Mouse (Mus musculus) limb, embryonic 14.5 days (tissue): Measurements from ENCODE around the gene Tulp2. TPM values are rescaled to one million over a fixed set of nuclear protein-coding genes. Genes with fewer than 3 reads are reported as not detected.
"Not testable (repeated sequence)": the region's sequence is repeated elsewhere in the genome, so short reads cannot be mapped to it uniquely, and the experiment has no call there.

Source experiments
- ATAC-seq: fragments of 200-750 bp; cut with Nextera tagmentation; 2 replicates; pipeline ENCODE4 v1.8.0; 2017; ENCODE audit warnings: low read depth, moderate number of reproducible peaks, moderate TSS enrichment; ENCODE audit not compliant: low FRiP score
- DNase-seq: peaks from one replicate; pipeline ENCODE4 v3.0.0-alpha.2; 2015; ENCODE audit warnings: low spot score
- H3K27ac ChIP-seq: fragments of 300-500 bp; sonication (generic); replicated peaks from 2 replicates; pipeline ENCODE4 v1.5.1; 2014; ENCODE audit warnings: low read depth, mild to moderate bottlenecking, low read length, moderate library complexity, mixed read lengths
- H3K27me3 ChIP-seq: fragments of 300-500 bp; sonication (generic); 2 replicates; pipeline ENCODE4 v1.6.1; 2014; ENCODE audit warnings: low read length, mixed read lengths; ENCODE audit not compliant: control insufficient read depth, insufficient read depth
- H3K36me3 ChIP-seq: fragments of 300-500 bp; sonication (generic); 2 replicates; pipeline ENCODE4 v1.6.1; 2014; ENCODE audit warnings: mild to moderate bottlenecking, low read length, moderate library complexity, mixed read lengths; ENCODE audit not compliant: control insufficient read depth, insufficient read depth
- H3K4me1 ChIP-seq: fragments of 300-500 bp; sonication (generic); 2 replicates; pipeline ENCODE4 v1.6.1; 2014; ENCODE audit warnings: antibody characterized with exemption, low read length, mixed read lengths; ENCODE audit not compliant: control insufficient read depth, insufficient read depth
- H3K4me2 ChIP-seq: fragments of 300-500 bp; sonication (generic); replicated peaks from 2 replicates; pipeline ENCODE4 v1.6.1; 2014; ENCODE audit warnings: low read depth, mild to moderate bottlenecking, low read length, moderate library complexity; ENCODE audit not compliant: severe bottlenecking
- H3K4me3 ChIP-seq: fragments of 300-500 bp; sonication (generic); replicated peaks from 2 replicates; pipeline ENCODE4 v1.5.1; 2014; ENCODE audit warnings: low read length
- H3K9ac ChIP-seq: fragments of 300-500 bp; sonication (generic); 2 replicates; pipeline ENCODE4 v1.6.1; 2014; ENCODE audit warnings: mild to moderate bottlenecking, low read depth, low read length, moderate library complexity; ENCODE audit not compliant: severe bottlenecking
- H3K9me3 ChIP-seq: fragments of 300-500 bp; sonication (generic); 2 replicates; pipeline ENCODE4 v1.6.1; 2016; ENCODE audit warnings: low read length; ENCODE audit not compliant: control insufficient read depth
- POLR2A ChIP-seq: fragments of 200-500 bp; IDR thresholded peaks from 2 replicates; pipeline ENCODE4 v1.8.0; 2012; ENCODE audit warnings: inconsistent platforms, mild to moderate bottlenecking, moderate library complexity, borderline replicate concordance; ENCODE audit not compliant: insufficient read depth, insufficient read length; ENCODE audit errors: extremely low read depth
- WGBS: fragments of 180-500 bp; shearing (Covaris S2); extraction: QIAGEN DNeasy Blood & Tissue Kit; methylation state at CpG from one replicate; pipeline ENCODE4 v1.1.7; 2014; 5-methylcytosine and 5-hydroxymethylcytosine counted together
- polyA plus RNA-seq, 2 experiments: library from polyadenylated mRNA; depleted of rRNA in 1 of 2; stranded (reverse) in 1 of 2; unstranded in 1 of 2; fragments of >200 nt; fragmentation: Nextera tagmentation in 1 of 2; extraction: Ambion mirVana in 1 of 2; gene quantifications; 2 replicates each; pipeline versions ENCODE4 v1.2.1 to v1.2.3; 2012 to 2014

Tulp2 gene
- polyA plus RNA-seq, 2 experiments = 1.2 to 1.3 TPM

DNA sequence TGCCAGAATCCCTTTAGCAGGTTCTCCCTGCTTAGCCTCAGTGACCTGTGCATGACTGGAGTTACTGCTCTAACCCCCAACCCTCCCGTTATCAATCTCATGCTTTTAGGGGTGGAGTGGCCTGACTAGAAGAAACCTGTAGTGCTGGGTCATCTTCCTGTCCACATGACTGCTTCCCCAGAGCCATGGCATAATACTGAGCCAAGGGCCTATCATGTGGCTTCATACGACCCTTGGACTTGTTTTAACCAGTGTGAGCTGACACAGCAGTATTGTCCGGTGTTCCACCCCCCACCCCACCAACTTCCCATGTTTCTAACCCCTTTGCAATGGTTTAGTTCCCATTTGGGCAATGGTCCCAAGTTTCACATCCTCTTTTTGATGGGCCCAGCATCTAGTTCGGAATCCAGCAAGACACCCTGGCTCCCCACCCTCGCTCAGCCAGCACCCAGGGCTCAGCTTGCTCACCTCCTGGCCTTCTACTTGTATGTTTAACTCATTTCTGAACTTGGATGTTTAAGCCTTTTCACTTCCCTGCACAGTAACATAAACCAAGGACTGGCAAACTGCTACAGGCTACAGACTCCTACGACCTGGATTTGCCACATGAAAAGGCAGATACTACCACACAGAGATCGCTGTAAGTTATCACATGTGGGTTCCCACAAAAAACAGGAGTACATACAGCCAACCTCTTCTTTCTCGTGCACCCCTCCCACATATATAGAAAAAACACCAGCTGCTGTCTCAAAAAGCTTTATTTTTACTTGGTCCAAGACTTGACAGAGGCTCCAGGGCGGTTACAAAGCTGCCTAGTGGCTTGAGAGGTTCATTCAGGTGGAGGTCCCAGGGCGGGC, 24.2 kb upstream of the Tulp2 start:
- H3K4me2 ChIP-seq = peak overlapping the region; percentile 83
- ATAC-seq (no peak), DNase-seq (no peak)
- H3K4me1 ChIP-seq = peaks cover 32% of the 10 kb centered on the region
- no peaks in the 10 kb centered on the region for H3K27me3 ChIP-seq
- H3K36me3 ChIP-seq = peaks cover 64% of the 10 kb centered on the region
- WGBS = 71% methylated on average over 10 of the region's 10 CpGs
- no peaks in the 10 kb centered on the region for H3K9me3 ChIP-seq
- no peak for TF ChIP-seq POLR2A
- peak overlapping the region; percentile 73 for H3K4me3 ChIP-seq
- H3K27ac ChIP-seq = peak overlapping the region; percentile 26; the same call in 1 of the 2 replicates
- peak overlapping the region; percentile 67 for H3K9ac ChIP-seq

DNA sequence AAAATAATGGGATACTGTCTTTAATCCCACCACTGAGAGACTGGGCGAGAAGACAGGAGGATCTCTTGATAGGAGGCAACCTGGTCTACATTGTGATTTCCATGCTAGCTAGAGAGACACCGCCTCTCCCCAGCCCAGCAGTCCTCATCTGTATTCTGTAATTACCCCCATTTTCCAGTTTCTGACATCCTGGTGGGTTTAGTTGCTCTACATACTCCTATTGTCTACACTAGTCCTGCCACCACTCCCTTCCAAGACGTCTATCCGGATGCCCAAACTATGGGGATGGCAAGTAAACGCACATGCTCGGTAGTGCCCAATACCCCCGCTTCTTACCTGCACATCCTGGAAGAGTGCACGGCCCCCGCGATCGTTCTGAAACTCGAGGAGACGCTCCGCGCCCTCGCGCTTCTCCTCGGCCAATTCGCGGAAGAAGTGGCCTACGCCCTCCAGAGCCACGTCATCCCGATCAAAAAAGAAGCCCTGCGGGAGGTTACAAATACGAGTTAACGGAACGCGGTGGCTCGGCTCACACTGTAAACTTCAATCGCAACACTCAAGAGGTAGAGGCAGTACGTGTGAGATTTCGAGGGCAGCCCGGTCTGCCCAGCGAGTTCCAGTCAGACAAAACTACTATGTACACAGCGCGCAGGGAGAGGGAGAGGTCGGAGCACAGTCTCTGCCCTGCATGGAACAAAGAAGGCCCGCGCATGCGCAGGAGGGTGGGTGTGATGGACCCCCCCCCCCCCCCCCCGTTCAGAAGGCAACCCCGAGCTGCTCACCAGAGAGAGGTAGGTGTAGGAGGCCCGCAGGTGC, 22.7 kb upstream of the Tulp2 start:
- peak overlapping the region; percentile 88 for H3K27ac ChIP-seq
- no peak for TF ChIP-seq POLR2A
- ATAC-seq (peak; percentile 66), DNase-seq (peak; percentile 85)
- peak overlapping the region; percentile 67 for H3K9ac ChIP-seq
- under 1% methylated on average over 37 of the region's 43 CpGs for whole genome bisulfite sequencing
- peaks cover 32% of the 10 kb centered on the region for H3K4me1 ChIP-seq
- H3K4me3 ChIP-seq = peak overlapping the region; percentile 73
- H3K27me3 ChIP-seq = no peaks in the 10 kb centered on the region
- H3K36me3 ChIP-seq = peaks cover 70% of the 10 kb centered on the region
- H3K4me2 ChIP-seq = peak overlapping the region; percentile 83
- no peaks in the 10 kb centered on the region for H3K9me3 ChIP-seq

DNA sequence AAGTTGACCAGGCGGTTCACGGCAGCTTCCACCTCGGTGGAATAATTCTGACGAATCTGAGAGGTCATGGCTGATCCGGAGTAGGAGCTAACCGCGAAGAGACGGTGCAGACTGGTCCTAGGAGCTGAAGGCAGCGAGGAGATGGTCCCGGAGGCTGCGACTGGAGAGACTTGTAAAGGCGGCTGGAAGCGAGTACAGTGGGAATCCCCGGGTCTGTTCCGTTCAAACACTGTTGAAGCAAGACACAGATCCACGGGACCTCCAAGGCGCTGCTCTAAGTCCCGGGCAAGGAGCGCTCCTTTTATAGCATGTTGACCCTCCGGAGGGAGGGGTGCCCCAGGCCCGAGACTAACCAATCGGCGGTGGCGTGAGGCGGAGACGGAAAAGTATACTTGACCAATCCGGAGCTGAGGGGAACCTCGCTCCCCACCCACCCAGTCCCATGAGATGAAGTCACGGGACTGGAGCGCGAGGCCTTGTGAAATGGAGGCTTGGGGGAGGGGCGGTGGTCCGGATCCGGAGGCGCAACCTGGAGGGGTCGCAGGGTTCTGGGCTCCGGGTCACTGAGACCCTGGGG, 22.0 kb upstream of the Tulp2 start, which contains the start of gene Ftl1:
Gene Ftl1, minus strand, starts transcription at position 321 of the 577 bp plus-strand sequence.
- Histone ChIP-seq H3K4me2 (peak within 1 kb of the TSS; percentile 83), H3K9ac (peak within 1 kb of the TSS; percentile 67), H3K4me3 (peak within 1 kb of the TSS; percentile 73), H3K36me3 (peaks cover 66% of the 10 kb centered on the region), H3K27ac (peak within 1 kb of the TSS; percentile 88), H3K4me1 (peaks cover 32% of the 10 kb centered on the region)
- H3K27me3 ChIP-seq, H3K9me3 ChIP-seq: not testable (repeated sequence)
- ATAC-seq (peak; percentile 93), DNase-seq (peak; percentile 100)
- under 1% methylated on average over 24 of the region's 37 CpGs for WGBS
- TF ChIP-seq POLR2A = peak; percentile 90; the same call in 1 of the 2 replicates

DNA sequence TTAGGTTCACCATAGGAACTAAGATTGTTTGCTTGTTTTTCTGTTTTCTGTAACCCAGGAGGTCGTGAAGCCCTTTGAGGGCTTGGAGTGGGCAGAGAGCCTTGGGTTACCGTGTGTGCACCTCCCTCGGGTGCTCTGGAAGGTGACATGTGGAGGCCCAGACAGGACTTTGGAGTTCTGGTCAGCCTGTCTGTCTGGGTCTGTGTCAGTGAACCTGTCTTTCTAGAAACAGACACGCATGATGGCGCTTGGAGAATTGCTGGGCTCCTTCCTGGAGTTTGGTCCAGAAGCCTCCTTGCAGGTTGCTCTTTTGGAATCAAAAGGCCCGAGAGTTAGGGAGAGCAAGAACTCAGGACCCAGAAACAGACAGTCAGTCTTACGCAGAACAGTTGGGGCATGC, 21.3 kb upstream of the Tulp2 start:
- H3K27me3 ChIP-seq = no peaks in the 10 kb centered on the region
- H3K4me1 ChIP-seq = peaks cover 32% of the 10 kb centered on the region
- peak overlapping the region; percentile 73 for H3K4me3 ChIP-seq
- 73% methylated on average over 7 of the region's 7 CpGs for WGBS
- peak overlapping the region; percentile 43 for H3K9ac ChIP-seq
- DNase-seq (no peak), ATAC-seq (no peak)
- H3K9me3 ChIP-seq = no peaks in the 10 kb centered on the region
- peak overlapping the region; percentile 88 for H3K27ac ChIP-seq
- no peak for TF ChIP-seq POLR2A
- H3K4me2 ChIP-seq = peak overlapping the region; percentile 69
- peaks cover 66% of the 10 kb centered on the region for H3K36me3 ChIP-seq

DNA sequence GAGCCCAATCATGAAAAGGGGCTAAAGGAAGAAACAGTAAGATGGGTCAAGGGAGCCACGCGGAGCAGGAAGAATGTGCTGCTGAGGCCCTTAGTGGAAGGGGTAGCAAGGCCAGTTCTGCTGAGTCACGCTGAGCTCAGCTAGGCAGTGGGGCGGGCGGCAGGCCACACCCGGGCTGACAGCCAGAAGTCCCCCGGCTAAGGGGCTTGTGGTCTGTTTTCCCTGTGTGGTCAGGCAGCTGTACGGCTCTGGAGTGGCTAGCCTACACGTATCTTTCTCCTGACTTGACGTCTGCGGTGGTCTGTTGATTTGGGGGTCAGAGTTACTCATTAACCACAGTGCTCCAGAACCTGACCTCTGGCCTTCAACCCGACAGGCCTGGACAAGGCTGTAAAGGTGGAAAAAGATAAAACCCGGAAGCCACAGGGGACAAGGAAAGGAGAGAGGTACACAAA, 20.8 kb upstream of the Tulp2 start:
- 11% methylated on average over 13 of the region's 13 CpGs for WGBS
- TF ChIP-seq POLR2A = no peak
- peak overlapping the region; percentile 69 for H3K4me2 ChIP-seq
- peak overlapping the region; percentile 88 for H3K27ac ChIP-seq
- DNase-seq (peak; percentile 86), ATAC-seq (peak; percentile 17; the same call in 1 of the 2 replicates)
- peak overlapping the region; percentile 73; the same call in 1 of the 2 replicates for H3K4me3 ChIP-seq
- H3K36me3 ChIP-seq = peaks cover 63% of the 10 kb centered on the region
- H3K27me3 ChIP-seq = no peaks in the 10 kb centered on the region
- H3K9me3 ChIP-seq = no peaks in the 10 kb centered on the region
- H3K4me1 ChIP-seq = peaks cover 36% of the 10 kb centered on the region
- H3K9ac ChIP-seq = no peak overlapping the region
